Mouse (Mus musculus): ENCODE data around the gene Smurf1. TPM values are rescaled to one million over a fixed set of nuclear protein-coding genes. Genes with fewer than 3 reads are reported as not detected.

Smurf1 gene
- total and polyA plus RNA-seq, 3 experiments = 3.1 to 7.2 (median 4.3) TPM

DNA sequence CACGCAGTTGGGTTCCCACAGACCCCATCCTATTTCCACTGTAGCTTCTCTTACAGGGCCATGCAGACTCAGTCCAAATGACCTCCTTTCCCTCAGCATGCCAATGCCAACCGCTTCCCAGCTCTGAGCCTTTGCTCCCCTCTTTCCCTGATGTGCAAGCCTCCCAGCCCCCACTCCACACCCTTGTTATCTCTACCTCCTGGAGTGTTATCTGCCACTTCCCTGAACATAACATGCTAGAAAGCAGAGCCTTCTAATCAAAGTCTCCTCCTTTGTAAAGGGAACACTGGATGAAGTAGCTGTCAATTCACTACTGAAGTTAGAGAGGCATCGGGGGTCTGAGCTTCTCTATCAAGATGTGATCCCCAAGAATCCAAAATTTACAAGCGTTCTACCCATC, 32.2 kb downstream of the Smurf1 start:
- in situ Hi-C loops (cut with MboI; ENCODE audit: low pct_ligation_motif_present, low pct_unique_long_range_greater_than_20kb, low sequenced_read_pairs) = no loop called here
- Histone ChIP-seq H3K27me3 (replicated peaks) (no peaks in the 10 kb centered on the region), H3K27ac (ENCODE audit: insufficient read depth, low read depth) (no peak overlapping the region), H3K9ac (ENCODE audit: insufficient read depth, low read depth) (no peak overlapping the region), H3K9me3 (replicated peaks; ENCODE audit: low read length) (no peaks in the 10 kb centered on the region), H3K4me1 (ENCODE audit: control insufficient read depth in 1 of 2, insufficient read depth in 2 of 2) (peaks cover 3 to 39% of the 10 kb centered on the region in 2 experiments; a peak in 3 of 4 replicates), H3K4me3 (replicated peaks in 1 of 3; ENCODE audit: low read depth in 2 of 3, low read length in 2 of 3, poor library complexity in 1 of 3) (no peak overlapping the region), H3K36me3 (replicated peaks in 1 of 2; ENCODE audit: control insufficient read depth in 1 of 2, insufficient read depth in 1 of 2, low read length in 1 of 2) (no peaks in the 10 kb centered on the region), H3K79me2 (replicated peaks; ENCODE audit: control insufficient read depth, extremely low read depth, insufficient read depth, poor library complexity, severe bottlenecking) (no peaks in the 10 kb centered on the region), H3K4me2 (ENCODE audit: insufficient read depth, low read depth, poor library complexity, severe bottlenecking) (no peak overlapping the region)
- no peak for DNase-seq (ENCODE audit: extremely low read depth)
- TF ChIP-seq MAFK (IDR thresholded peaks at IDR 0.05; ENCODE audit: insufficient replicate concordance, low read length) (no peak), CHD2 (IDR thresholded peaks at IDR 0.05; ENCODE audit: low read length) (no peak), MXI1 (IDR thresholded peaks at IDR 0.05; ENCODE audit: low read depth, low read length) (no peak), JUN (IDR thresholded peaks at IDR 0.05; ENCODE audit: insufficient read depth, low read depth, low read length) (no peak), MAZ (IDR thresholded peaks at IDR 0.05; ENCODE audit: low read depth, low read length) (no peak), USF2 (conservative IDR thresholded peaks at IDR 0.05; ENCODE audit: low read depth, low read length) (no peak), RAD21 (IDR thresholded peaks at IDR 0.05; ENCODE audit: low read depth, low read length) (no peak), MYC (IDR thresholded peaks at IDR 0.05; ENCODE audit: low read depth, low read length) (no peak), HCFC1 (IDR thresholded peaks at IDR 0.05; ENCODE audit: low read depth, low read length) (no peak), ZNF384 (IDR thresholded peaks at IDR 0.05; ENCODE audit: low read depth, low read length) (no peak), EP300 (IDR thresholded peaks at IDR 0.05; ENCODE audit: low read length) (no peak), JUND (conservative IDR thresholded peaks at IDR 0.05; ENCODE audit: low read depth, low read length) (no peak)
- dilution Hi-C loops (cut with MboI; ENCODE audit: extremely low pct_ligation_motif_present, extremely low pct_unique_long_range_greater_than_20kb, low sequenced_read_pairs) = no loop called here

DNA sequence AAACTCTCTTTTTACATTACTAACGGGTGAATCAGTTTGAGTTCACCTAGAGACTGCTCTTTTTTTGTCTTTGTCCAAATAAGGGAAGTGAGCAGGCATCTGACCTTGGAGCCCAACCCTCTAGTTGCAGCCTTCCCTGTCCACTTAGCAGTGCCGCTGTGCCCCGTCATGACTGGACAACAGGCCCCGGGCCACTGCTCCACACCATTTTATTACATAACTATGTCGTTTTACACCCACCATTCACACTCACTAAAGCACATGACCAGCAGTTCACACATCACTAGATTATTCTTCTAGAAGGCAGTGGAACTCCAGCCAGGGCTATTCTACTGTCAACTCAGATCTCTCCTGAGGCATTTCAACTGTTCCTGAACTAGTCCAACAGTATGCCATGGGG, 33.8 kb downstream of the Smurf1 start:
- no peaks in the 10 kb centered on the region for H3K79me2 ChIP-seq (replicated peaks; ENCODE audit: control insufficient read depth, extremely low read depth, insufficient read depth, poor library complexity, severe bottlenecking)
- dilution Hi-C loops (cut with MboI; ENCODE audit: extremely low pct_ligation_motif_present, extremely low pct_unique_long_range_greater_than_20kb, low sequenced_read_pairs) = no loop called here
- in situ Hi-C loops (cut with MboI; ENCODE audit: low pct_ligation_motif_present, low pct_unique_long_range_greater_than_20kb, low sequenced_read_pairs) = no loop called here
- no peaks in the 10 kb centered on the region for H3K27me3 ChIP-seq (replicated peaks)
- H3K9ac ChIP-seq (ENCODE audit: insufficient read depth, low read depth) = no peak overlapping the region
- no peaks in the 10 kb centered on the region for H3K9me3 ChIP-seq (replicated peaks; ENCODE audit: low read length)
- H3K4me2 ChIP-seq (ENCODE audit: insufficient read depth, low read depth, poor library complexity, severe bottlenecking) = no peak overlapping the region
- H3K4me3 ChIP-seq (replicated peaks in 1 of 3; ENCODE audit: low read depth in 2 of 3, low read length in 2 of 3, poor library complexity in 1 of 3) = no peak overlapping the region
- no peak overlapping the region for H3K27ac ChIP-seq (ENCODE audit: insufficient read depth, low read depth)
- peaks cover 3 to 27% of the 10 kb centered on the region in 2 experiments; a peak in 3 of 4 replicates for H3K4me1 ChIP-seq (ENCODE audit: control insufficient read depth in 1 of 2, insufficient read depth in 2 of 2)
- H3K36me3 ChIP-seq (replicated peaks in 1 of 2; ENCODE audit: control insufficient read depth in 1 of 2, insufficient read depth in 1 of 2, low read length in 1 of 2) = no peaks in the 10 kb centered on the region
- TF ChIP-seq CTCF (conservative IDR thresholded peaks at IDR 0.05 in 1 of 2, IDR thresholded peaks at IDR 0.05 in 1 of 2; ENCODE audit: low read depth in 2 of 2, low read length in 2 of 2) = no peak
- TF ChIP-seq JUND (conservative IDR thresholded peaks at IDR 0.05; ENCODE audit: low read depth, low read length) = no peak
- no peak for TF ChIP-seq POLR2AphosphoS2 (IDR thresholded peaks at IDR 0.05; ENCODE audit: low read depth, low read length)
- no peak for TF ChIP-seq TCF12 (IDR thresholded peaks at IDR 0.05; ENCODE audit: low read depth, low read length)
- no peak for TF ChIP-seq UBTF (IDR thresholded peaks at IDR 0.05; ENCODE audit: low read depth, low read length)
- no peak for TF ChIP-seq MEF2A (IDR thresholded peaks at IDR 0.05; ENCODE audit: borderline replicate concordance, low read depth, low read length)
- DNase-seq (ENCODE audit: extremely low read depth) = no peak

All from CH12.LX (cell line).